Mouse (Mus musculus): Measurements from ENCODE around the gene Sf3a2. TPM values are rescaled to one million over a fixed set of nuclear protein-coding genes. Genes with fewer than 3 reads are reported as not detected.

Gene Sf3a2
- total and polyA plus RNA-seq, 2 experiments: 6.7 to 17.8 TPM

- no peak overlapping the region for H3K27ac ChIP-seq (replicated peaks; ENCODE audit: insufficient read depth, low read depth, low read length)
- 50% methylated on average over 2 of the region's 2 CpGs for WGBS
- no peak for DNase-seq (ENCODE audit: extremely low read depth, low read depth, low spot score)
- H3K36me3 ChIP-seq (ENCODE audit: control insufficient read depth, insufficient read depth, low read length): no peaks in the 10 kb centered on the region
- H3K4me1 ChIP-seq (ENCODE audit: control insufficient read depth, insufficient read depth, low read length): no peaks in the 10 kb centered on the region
- H3K27me3 ChIP-seq (ENCODE audit: control insufficient read depth, insufficient read depth, low read length): peaks cover 15% of the 10 kb centered on the region
- no peak overlapping the region for H3K4me3 ChIP-seq (ENCODE audit: insufficient read depth, low read depth, low read length)
- no peak overlapping the region for H3K9ac ChIP-seq (ENCODE audit: low read depth, low read length)
- TF ChIP-seq CTCF (IDR thresholded peaks at IDR 0.05; ENCODE audit: low read depth, low read length): no peak
- TF ChIP-seq POLR2A (IDR thresholded peaks at IDR 0.05; ENCODE audit: extremely low read depth, insufficient read depth, low read length): no peak
- no peaks in the 10 kb centered on the region for H3K79me2 ChIP-seq (ENCODE audit: control insufficient read depth, insufficient read depth, low read length)
These were observed 39.8 kb downstream of the Sf3a2 start for GRCm38 (mm10) chr10:80837827-80838226.

GRCm38 (mm10) chr10:80838346-80838912 is 40.4 kb downstream of the Sf3a2 start:
- H3K27me3 ChIP-seq (ENCODE audit: control insufficient read depth, insufficient read depth, low read length): peaks cover 15% of the 10 kb centered on the region
- H3K4me3 ChIP-seq (ENCODE audit: insufficient read depth, low read depth, low read length): no peak overlapping the region
- no peaks in the 10 kb centered on the region for H3K4me1 ChIP-seq (ENCODE audit: control insufficient read depth, insufficient read depth, low read length)
- no peaks in the 10 kb centered on the region for H3K36me3 ChIP-seq (ENCODE audit: control insufficient read depth, insufficient read depth, low read length)
- H3K27ac ChIP-seq (replicated peaks; ENCODE audit: insufficient read depth, low read depth, low read length): no peak overlapping the region
- no peak overlapping the region for H3K9ac ChIP-seq (ENCODE audit: low read depth, low read length)
- H3K79me2 ChIP-seq (ENCODE audit: control insufficient read depth, insufficient read depth, low read length): no peaks in the 10 kb centered on the region
- DNase-seq (ENCODE audit: extremely low read depth, low read depth, low spot score): no peak
- 73% methylated on average over 2 of the region's 2 CpGs for WGBS
- TF ChIP-seq POLR2A (IDR thresholded peaks at IDR 0.05; ENCODE audit: extremely low read depth, insufficient read depth, low read length): no peak
- no peak for TF ChIP-seq CTCF (IDR thresholded peaks at IDR 0.05; ENCODE audit: low read depth, low read length)

DNA sequence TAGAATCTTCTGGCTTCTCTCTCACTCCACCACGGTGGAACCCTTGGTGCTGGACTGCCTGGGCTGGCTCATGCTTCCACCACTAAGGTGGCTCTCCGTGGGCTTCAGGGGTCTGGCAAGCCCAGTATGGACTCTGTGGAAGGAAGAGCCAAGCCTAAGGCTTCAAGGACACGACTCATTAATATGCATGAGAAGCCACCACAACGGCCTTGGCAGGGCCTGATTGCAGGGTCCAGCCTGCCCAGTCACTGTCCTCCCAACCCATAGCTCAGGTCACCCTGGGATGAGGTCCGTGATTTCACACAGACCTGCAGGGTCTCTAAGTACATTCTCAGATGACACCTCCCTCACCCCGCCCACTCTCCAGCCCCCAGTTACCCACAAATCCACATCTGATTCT is 41.9 kb downstream of the Sf3a2 start:
- no peak for DNase-seq (ENCODE audit: extremely low read depth, low read depth, low spot score)
- H3K27ac ChIP-seq (replicated peaks; ENCODE audit: insufficient read depth, low read depth, low read length): no peak overlapping the region
- TF ChIP-seq POLR2A (IDR thresholded peaks at IDR 0.05; ENCODE audit: extremely low read depth, insufficient read depth, low read length) (no peak), CTCF (IDR thresholded peaks at IDR 0.05; ENCODE audit: low read depth, low read length) (no peak)
- H3K79me2 ChIP-seq (ENCODE audit: control insufficient read depth, insufficient read depth, low read length): no peaks in the 10 kb centered on the region
- peaks cover 11% of the 10 kb centered on the region for H3K27me3 ChIP-seq (ENCODE audit: control insufficient read depth, insufficient read depth, low read length)
- no peak overlapping the region for H3K9ac ChIP-seq (ENCODE audit: low read depth, low read length)
- no peaks in the 10 kb centered on the region for H3K4me1 ChIP-seq (ENCODE audit: control insufficient read depth, insufficient read depth, low read length)
- no peak overlapping the region for H3K4me3 ChIP-seq (ENCODE audit: insufficient read depth, low read depth, low read length)
- H3K36me3 ChIP-seq (ENCODE audit: control insufficient read depth, insufficient read depth, low read length): no peaks in the 10 kb centered on the region
- WGBS: 63% methylated on average over 6 of the region's 6 CpGs

- H3K36me3 ChIP-seq (ENCODE audit: control insufficient read depth, insufficient read depth, low read length): no peaks in the 10 kb centered on the region
- H3K27ac ChIP-seq (replicated peaks; ENCODE audit: insufficient read depth, low read depth, low read length): no peak overlapping the region
- WGBS: 100% methylated on average over 2 of the region's 2 CpGs
- no peak for DNase-seq (ENCODE audit: extremely low read depth, low read depth, low spot score)
- H3K27me3 ChIP-seq (ENCODE audit: control insufficient read depth, insufficient read depth, low read length): peaks cover 3% of the 10 kb centered on the region; the same call in 1 of the 2 replicates
- no peak overlapping the region for H3K4me3 ChIP-seq (ENCODE audit: insufficient read depth, low read depth, low read length)
- H3K79me2 ChIP-seq (ENCODE audit: control insufficient read depth, insufficient read depth, low read length): no peaks in the 10 kb centered on the region
- no peaks in the 10 kb centered on the region for H3K4me1 ChIP-seq (ENCODE audit: control insufficient read depth, insufficient read depth, low read length)
- TF ChIP-seq POLR2A (IDR thresholded peaks at IDR 0.05; ENCODE audit: extremely low read depth, insufficient read depth, low read length) (no peak), CTCF (IDR thresholded peaks at IDR 0.05; ENCODE audit: low read depth, low read length) (no peak)
- H3K9ac ChIP-seq (ENCODE audit: low read depth, low read length): no peak overlapping the region
These were observed 43.7 kb downstream of the Sf3a2 start for GRCm38 (mm10) chr10:80841685-80842084.

- peaks cover 3% of the 10 kb centered on the region; the same call in 1 of the 2 replicates for H3K27me3 ChIP-seq (ENCODE audit: control insufficient read depth, insufficient read depth, low read length)
- 80% methylated on average over 15 of the region's 15 CpGs for WGBS
- TF ChIP-seq CTCF (IDR thresholded peaks at IDR 0.05; ENCODE audit: low read depth, low read length): no peak
These were observed 44.3 kb downstream of the Sf3a2 start for GRCm38 (mm10) chr10:80842334-80842733.

DNA sequence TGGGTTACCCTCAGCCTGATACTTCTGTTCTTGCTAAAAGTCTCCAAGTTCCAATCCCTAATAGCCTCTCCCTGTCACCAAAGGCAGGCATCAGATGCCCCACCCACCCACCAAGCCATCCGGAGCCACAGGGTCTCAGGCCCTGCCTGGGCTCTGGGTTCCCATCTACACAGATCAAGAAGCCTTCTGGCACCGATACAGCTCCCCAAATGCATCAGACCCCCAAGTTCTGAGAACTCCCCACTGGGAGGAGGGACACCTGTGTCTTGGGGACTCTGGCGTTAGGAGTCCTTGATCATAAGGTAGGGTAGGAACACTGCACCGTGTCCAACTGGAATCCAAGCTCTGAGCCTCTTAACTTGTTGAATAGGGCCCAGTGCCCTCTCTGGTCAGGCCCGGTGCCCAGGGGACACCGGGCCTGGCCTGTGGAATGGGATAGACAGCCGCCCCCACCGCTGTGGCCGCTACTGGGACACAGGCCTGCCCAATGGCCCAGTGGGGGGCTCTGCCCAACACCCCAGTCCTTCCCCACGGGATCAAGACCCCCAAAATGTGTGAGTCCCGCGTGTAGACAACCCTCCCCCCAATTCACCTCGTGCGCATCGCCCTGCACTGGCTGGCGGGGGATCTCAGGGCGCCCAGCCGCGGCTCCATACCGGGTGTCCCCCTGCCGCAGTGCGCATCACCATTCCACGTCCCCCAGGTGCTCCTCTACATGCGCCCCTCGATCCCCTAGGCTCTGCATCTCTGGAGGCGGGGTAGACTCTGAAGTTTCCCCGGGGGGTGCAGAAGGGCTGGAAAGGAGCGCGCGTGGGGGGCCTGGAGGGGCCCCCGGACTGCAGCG is 45.3 kb downstream of the Sf3a2 start:
- Histone ChIP-seq H3K36me3 (ENCODE audit: control insufficient read depth, insufficient read depth, low read length) (no peaks in the 10 kb centered on the region), H3K27ac (replicated peaks; ENCODE audit: insufficient read depth, low read depth, low read length) (no peak overlapping the region), H3K27me3 (ENCODE audit: control insufficient read depth, insufficient read depth, low read length) (peaks cover 3% of the 10 kb centered on the region; the same call in 1 of the 2 replicates), H3K9ac (ENCODE audit: low read depth, low read length) (no peak overlapping the region), H3K79me2 (ENCODE audit: control insufficient read depth, insufficient read depth, low read length) (no peaks in the 10 kb centered on the region), H3K4me3 (ENCODE audit: insufficient read depth, low read depth, low read length) (no peak overlapping the region), H3K4me1 (ENCODE audit: control insufficient read depth, insufficient read depth, low read length) (no peaks in the 10 kb centered on the region)
- whole genome bisulfite sequencing: 13% methylated on average over 32 of the region's 32 CpGs
- TF ChIP-seq POLR2A (IDR thresholded peaks at IDR 0.05; ENCODE audit: extremely low read depth, insufficient read depth, low read length) (no peak), CTCF (IDR thresholded peaks at IDR 0.05; ENCODE audit: low read depth, low read length) (no peak)
- DNase-seq (ENCODE audit: extremely low read depth, low read depth, low spot score): no peak

More at GRCm38 (mm10) chr10:80842334-80842733, 44.3 kb downstream of the Sf3a2 start:
- no peak for DNase-seq (ENCODE audit: extremely low read depth, low read depth, low spot score)
- Histone ChIP-seq H3K27ac (replicated peaks; ENCODE audit: insufficient read depth, low read depth, low read length) (no peak overlapping the region), H3K36me3 (ENCODE audit: control insufficient read depth, insufficient read depth, low read length) (no peaks in the 10 kb centered on the region), H3K4me1 (ENCODE audit: control insufficient read depth, insufficient read depth, low read length) (no peaks in the 10 kb centered on the region), H3K79me2 (ENCODE audit: control insufficient read depth, insufficient read depth, low read length) (no peaks in the 10 kb centered on the region), H3K9ac (ENCODE audit: low read depth, low read length) (no peak overlapping the region), H3K4me3 (ENCODE audit: insufficient read depth, low read depth, low read length) (no peak overlapping the region)
